Mouse (Mus musculus): ENCODE data around the gene Ptpn11. TPM values are rescaled to one million over a fixed set of nuclear protein-coding genes. Genes with fewer than 3 reads are reported as not detected.
A peak's percentile ranks its signal among the peaks of the same experiment; 100 is the strongest.
"Not testable (repeated sequence)": the region's sequence is repeated elsewhere in the genome, so short reads cannot be mapped to it uniquely, and the experiment has no call there.

Gene Ptpn11
- polyA plus RNA-seq (2017; shearing (Covaris generic)) = 1 to 10 TPM; 7.2 to 8.0 TPM

DNA sequence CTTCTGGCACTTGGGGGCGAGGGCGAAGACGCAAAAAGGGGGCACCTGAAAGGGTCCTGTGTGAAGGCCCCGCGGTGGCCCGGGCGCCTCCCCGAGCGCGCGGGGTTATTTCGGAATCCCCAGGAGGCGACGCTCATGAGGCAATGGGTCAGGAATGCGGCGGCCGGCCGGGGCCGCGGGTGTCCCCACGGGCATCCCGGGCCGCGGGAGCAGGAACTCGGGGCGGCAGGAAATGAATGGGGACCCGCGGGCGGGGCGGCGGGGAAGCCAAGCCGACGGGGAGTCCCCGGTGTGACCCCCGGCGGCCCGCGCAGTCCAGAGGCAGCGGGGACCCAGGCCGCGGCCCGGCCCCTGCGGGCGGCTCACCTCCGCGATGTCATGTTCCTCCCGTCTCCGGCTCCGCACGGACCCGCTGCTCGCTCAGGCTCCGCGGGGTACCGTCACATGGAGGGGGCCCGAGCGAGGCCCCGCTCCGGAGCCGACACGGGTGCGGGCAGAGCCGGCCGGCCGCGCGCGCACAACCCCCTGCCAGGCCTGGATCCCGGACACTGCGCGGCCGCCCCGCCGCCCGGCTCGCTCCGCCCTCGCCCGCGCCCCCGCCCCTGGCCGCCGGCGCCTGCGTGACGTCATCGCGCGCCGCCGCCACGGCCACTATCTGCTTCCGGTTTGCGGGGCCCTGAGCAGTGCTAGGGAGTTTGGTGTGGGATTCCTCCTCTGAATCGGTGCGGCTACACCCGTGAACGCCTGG is at the start of gene Ptpn11:
Ptpn11 (minus strand) TSS at position 562 of the 748 bp plus-strand sequence.
- peak; percentile 92 for ATAC-seq

DNA sequence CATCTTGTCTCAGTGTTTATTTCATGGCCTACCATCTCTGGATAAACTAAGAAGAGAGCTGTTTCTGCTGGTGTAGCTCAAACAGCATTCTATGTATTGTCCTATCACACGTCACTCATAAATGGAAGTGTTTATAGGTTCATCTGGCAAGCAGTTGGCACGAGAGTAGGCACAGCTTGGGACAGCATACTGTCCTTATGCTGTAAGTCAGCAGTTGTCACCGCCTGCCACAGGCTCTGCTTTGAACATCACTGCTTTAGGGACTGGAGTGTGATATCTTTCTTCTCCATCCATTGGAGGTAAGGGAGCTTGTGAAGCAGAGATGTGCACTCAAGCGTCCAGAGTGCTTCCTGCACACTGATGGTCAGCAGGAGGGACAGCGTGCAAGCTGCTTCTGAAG is 48.6 kb upstream of the Ptpn11 start:
- no peak for ATAC-seq

GRCm38 (mm10) chr5:121238208-121238607 is 47.0 kb upstream of the Ptpn11 start:
- ATAC-seq = no peak

- ATAC-seq = no peak
These were observed 45.0 kb upstream of the Ptpn11 start for GRCm38 (mm10) chr5:121236171-121236570.

GRCm38 (mm10) chr5:121233726-121234125 is 42.5 kb upstream of the Ptpn11 start:
- ATAC-seq = no peak

GRCm38 (mm10) chr5:121232789-121233188 is 41.6 kb upstream of the Ptpn11 start:
- no peak for ATAC-seq

DNA sequence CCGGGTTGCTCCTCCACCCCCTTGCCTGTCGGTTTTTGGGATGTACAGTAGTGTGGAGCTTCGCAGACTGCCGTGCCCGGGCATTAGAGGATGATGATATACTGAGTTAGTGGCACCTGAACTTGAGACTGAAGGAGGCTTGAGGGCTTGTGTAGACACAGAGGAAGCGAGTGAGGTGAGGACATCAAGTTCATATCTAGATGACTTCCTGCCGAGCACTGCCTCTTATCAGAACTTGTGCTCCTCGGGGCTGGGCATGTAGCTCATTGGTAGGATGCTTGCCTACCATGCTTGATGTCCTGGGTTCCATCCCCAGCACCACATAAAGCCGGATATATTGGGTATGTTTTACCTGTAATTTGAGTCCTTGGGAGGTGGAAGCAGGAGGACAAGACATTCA is 39.6 kb upstream of the Ptpn11 start:
- peak; percentile 41 for ATAC-seq

GRCm38 (mm10) chr5:121229182-121229581 is 38.0 kb upstream of the Ptpn11 start:
- ATAC-seq = peak; percentile 27

DNA sequence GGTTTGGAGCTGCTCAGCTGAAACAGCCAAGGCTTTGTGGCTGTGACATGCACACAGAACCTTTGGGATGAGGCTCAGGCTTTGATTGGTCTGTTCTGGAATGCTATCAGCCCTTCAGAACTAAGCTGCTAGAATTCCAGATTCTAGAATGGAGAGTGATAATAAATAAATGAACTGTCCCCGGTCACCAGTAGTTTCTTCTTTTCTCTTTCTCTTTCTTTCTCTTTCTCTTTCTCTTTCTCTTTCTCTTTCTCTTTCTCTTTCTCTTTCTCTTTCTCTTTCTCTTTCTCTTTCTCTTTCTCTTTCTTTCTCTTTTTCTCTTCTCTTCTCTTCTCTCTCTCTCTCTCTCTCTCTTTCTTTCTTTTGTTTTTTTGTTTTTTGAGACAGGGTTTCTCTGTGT is 36.1 kb upstream of the Ptpn11 start:
- peak; percentile 51 for ATAC-seq

- ATAC-seq = peak; percentile 48
These were observed 35.6 kb upstream of the Ptpn11 start for GRCm38 (mm10) chr5:121226845-121227244.

- no peak for ATAC-seq
These were observed 35.2 kb upstream of the Ptpn11 start for GRCm38 (mm10) chr5:121226406-121226805.

GRCm38 (mm10) chr5:121225854-121226253 is 34.7 kb upstream of the Ptpn11 start:
- ATAC-seq = no peak

- ATAC-seq = no peak
These were observed 33.7 kb upstream of the Ptpn11 start for GRCm38 (mm10) chr5:121224856-121225255.

- ATAC-seq = not testable (repeated sequence)
These were observed 32.8 kb upstream of the Ptpn11 start for GRCm38 (mm10) chr5:121224020-121224419.

- ATAC-seq = no peak
These were observed 30.2 kb upstream of the Ptpn11 start for GRCm38 (mm10) chr5:121221328-121221850.

- peak; percentile 49 for ATAC-seq
These were observed 29.6 kb upstream of the Ptpn11 start for GRCm38 (mm10) chr5:121220732-121221301.

GRCm38 (mm10) chr5:121219980-121220731 is 29.0 kb upstream of the Ptpn11 start, which contains the start of gene Hectd4:
Gene Hectd4, plus strand, starts transcription at chr5:121220219.
- peak; percentile 94 for ATAC-seq

DNA sequence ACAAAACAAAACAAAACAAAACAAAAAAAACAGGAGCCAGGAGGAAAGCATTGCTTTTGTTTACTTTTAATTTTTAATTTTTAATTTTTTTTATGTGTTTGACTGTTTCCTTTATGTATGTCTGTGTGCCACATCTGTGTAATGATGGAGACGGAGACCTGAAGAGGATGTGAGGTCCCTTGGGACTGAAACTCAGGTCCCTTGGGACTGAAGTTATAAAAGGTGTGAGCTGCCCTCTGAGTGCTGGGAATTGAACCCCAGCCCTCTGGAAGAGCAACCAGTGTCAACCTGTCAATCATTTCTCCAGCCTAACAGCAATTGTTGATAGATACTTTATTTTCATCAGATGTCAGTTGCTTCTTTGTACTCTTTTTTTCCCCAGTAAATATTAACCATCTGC is 28.0 kb upstream of the Ptpn11 start:
- no peak for ATAC-seq

DNA sequence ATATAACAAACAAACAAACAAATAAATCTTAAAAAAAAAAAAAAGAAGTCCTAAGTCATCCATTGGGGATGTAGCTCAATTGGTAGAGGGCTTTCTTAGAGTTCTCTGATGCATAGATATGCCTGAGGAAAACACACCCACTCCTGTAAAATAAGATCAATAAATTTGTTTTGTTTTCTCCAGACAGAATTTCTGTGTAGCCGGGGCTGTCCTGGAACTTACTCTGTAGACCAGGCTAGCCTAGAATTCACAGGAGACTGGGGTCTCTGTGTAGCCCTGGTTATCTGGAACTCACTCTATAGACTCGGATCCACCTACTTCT is 26.1 kb upstream of the Ptpn11 start:
- no peak for ATAC-seq

GRCm38 (mm10) chr5:121216584-121217312 is 25.6 kb upstream of the Ptpn11 start:
- not testable (repeated sequence) for ATAC-seq

- no peak for ATAC-seq
These were observed 24.9 kb upstream of the Ptpn11 start for GRCm38 (mm10) chr5:121216126-121216446.

- ATAC-seq = peak; percentile 32
These were observed 24.4 kb upstream of the Ptpn11 start for GRCm38 (mm10) chr5:121215380-121216125.
